Mouse (Mus musculus) c-Kit-positive CD71-negative TER-119-negative erythroid progenitor cells, embryonic 14.5 days (primary cell): Measurements from ENCODE around the gene Actr2.
"Not testable (repeated sequence)": the region's sequence is repeated elsewhere in the genome, so short reads cannot be mapped to it uniquely, and the experiment has no call there.

Source experiments
- DNase-seq: peaks from one replicate; pipeline ENCODE4 v3.0.0-alpha.2; 2013; ENCODE audit warnings: low read depth

Gene Actr2

DNA sequence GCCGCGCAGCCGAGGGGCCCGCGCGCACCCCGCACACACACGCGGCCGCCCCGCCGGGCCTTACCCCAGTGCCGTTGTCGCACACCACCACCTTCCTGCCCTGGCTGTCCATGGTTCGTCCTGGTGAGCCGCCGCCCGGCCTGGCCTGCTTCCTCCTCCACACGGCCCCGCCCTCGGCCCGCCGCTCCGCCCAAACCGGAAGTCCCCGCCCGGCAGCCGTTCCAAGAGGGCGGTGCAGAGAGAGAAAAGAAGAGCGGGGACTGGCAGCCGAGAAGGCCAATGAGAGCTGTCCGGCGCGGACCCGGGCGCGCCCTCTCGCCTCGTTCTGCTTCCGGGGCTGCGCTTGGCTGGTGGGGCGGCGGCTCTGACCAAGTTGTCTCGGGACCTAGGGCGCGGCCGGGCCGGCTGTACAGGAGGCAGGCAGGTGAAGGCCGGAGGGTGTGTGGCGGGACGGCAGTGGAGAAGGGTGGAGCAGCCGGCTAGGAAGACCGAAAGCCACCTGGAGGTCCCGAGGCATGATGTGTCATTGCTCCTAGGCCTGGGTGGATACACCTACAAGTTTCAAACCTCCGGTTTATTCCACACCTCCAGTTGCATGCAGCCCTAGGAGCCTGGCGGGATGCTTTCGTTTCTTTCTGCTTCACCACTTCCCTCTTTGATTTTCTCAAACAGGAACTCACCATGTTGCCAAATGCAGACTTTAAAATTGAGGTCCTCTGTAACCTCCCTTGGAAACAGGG, at the start of gene Actr2:
TSS of gene Actr2 (minus strand) at position 173 of the 740 bp plus-strand sequence.
- peak; percentile 90 for DNase-seq

DNA sequence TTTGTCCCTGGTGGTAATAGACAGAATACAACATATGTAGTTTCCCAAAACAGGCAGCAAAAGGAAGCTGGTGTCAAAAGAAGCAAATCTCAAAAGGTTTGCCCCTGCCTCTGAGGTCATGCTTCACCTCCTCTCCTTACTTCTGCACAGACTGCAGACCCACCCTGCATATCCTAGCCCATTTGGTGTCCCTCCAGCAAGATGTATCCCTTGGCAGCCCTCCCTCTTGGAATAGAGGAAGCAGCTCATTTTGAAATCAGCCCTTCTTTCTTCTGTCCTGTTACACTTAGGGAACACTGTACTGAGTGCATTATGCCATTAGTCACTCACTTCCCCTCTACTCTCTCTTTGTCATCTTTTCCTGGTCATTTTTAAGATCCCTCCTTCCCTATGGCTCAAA, 46.2 kb upstream of the Actr2 start:
- no peak for DNase-seq

DNA sequence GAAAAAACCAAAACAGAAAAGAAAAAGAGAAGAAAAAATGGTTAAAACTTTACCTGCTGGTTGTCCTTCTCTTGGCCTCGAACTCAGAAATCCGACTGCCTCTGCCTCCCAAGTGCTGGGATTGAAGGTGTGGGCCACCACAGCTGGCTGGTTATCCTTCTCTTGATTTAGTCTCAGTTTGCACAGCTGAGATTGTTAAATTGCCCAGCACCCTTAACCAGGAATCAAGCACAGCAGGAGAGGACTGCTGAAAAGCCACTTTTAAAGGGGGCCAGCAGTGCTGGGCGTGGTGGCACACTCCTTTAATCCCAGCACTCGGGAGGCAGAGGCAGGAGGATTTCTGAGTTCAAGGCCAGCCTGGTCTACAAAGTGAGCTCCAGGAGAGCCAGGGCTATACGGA, 40.8 kb upstream of the Actr2 start:
- not testable (repeated sequence) for DNase-seq

DNA sequence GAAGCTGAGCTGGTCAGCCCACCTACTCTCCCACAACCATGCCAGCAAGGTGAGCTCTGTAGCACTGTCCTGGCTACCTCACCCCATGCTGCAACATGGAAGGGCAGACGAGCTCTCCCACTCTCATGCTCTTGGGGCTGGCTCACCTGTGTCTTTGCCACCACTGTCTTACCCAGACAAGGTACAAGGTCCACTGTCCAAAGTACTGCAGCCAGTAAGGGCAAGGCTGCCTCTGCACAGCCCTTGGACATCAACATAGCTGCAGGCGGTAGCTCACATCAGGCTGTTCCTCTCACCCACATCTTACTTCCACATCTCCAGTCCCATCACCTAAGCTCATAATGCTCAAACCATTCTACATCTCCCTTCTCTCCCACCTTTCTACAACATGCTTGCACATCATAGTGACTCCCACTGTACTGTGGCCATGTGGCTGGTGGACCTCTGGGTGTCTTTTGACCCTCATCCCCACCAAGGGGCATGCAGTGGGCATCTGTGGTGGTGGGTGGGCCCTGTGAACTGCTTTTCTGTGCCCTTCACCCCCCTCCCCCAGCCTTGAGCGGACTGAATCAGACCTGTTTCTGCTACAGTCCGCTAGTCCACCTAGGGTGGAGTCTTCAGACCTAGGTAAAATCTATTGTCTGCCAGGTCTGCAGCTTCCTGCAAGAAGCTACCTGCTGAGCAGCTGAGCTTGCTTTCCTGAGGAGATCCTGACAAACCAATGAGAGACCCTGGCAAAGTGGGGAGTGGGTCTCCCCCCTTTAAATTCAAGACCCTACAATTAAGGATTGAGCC, 39.6 kb upstream of the Actr2 start:
- DNase-seq: no peak

DNA sequence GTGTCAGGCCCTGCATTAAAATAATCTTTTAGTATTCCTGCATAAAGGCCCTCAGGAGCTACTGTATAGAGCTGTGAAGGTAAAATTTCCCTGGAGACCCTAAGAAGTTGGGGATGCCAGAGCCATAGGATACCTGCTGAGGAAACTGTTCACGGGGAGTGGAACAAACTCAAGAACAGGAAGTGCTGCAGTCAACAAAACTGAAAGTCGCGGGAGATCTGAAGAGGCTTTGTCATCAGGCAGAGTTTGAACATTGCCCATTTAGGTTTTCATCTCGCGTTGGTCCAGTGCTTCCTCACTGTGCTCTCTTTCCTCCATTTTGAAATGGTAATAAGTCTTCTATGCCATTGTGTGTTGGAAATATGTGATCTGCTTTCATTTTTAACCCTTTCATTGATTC, 38.6 kb upstream of the Actr2 start:
- no peak for DNase-seq

DNA sequence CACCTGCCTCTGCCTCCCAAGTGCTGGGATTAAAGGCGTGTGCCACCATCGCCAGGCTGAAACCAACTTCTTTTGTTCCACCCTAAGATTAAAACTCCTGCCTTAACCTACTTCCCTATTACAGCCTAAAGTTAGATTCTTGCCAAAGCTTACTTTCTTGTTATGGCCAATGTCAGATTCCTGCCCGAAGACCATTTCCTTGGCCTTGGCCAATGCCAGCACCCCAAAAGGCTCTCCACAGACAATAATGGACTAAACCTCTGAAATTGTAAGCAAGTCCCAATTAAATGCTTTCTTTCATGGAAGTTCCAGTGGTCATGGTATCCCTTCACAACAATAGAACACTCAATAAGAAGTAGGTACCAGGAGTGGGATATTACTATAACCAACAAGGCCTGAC, 37.2 kb upstream of the Actr2 start:
- no peak for DNase-seq

DNA sequence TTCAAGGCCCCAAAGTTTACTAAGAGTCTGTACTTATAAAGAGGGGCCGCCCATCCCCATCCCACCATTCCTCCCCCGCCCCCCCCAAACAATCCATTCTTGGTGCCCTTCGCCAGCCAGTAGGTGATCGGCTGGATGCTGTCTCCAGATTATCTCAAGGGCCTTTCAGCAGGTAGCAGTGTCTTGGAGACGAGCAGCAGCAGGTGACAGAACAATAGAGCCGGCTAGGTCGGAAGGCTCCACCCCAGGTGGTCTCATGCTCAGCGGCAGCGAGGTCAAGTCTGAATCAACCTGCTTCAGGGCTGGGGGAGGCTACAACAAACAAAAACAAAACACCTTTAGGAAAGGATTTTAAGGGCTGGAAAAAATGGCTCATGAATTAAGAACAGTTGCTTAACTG, 32.7 kb upstream of the Actr2 start:
- no peak for DNase-seq

DNA sequence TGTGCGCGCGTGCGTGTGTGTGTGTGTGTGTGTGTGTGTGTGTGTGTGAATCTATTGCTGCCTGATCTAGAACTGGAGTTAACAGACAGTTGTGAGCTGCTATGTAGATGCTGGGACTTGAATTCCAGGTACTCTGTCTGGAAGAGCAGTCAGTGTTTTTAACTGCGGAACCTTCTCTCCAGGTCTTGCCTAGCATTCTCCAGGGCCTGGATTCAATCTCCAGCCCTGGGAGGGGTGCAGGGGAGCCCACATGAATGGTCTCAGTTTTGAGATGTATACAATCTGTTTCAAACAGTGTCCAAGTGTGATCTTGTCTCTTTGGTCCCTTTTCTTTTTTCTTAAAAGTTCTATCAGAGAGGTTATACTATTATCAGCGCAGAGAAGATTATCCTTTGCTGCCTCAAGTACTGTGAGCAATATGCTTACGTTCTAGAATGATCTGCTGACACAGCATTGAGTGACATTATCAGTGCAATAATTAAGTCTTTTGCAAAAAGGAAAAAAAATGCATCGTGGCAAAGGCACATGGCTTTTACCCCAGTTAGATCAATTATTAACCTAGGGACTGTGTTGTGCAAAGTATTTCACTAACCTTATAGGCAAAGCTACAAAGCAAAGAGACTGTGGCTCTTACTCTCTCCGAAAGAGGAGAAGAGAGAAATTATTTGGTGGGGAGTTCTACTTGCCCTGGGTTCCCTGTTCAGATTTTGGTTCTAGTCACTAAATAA, 32.0 kb upstream of the Actr2 start:
- DNase-seq: no peak

DNA sequence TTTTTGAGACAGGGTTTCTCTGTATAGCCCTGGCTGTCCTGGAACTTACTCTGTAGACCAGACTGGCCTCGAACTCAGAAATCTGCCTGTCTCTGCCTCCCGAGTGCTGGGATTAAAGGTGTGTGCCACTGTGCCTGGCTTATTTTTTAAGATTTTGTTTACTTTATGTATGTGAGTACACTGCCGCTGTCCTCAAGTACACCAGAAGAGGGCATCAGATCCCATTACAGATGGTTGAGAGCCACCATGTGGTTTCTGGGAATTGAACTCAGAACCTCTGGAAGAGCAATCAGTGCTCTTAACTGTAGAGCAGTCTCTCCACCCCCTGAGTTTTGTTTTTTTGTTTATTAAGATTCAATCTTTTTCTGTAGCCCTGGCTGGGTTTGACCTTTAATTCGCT, 31.0 kb upstream of the Actr2 start:
- DNase-seq: not testable (repeated sequence)

DNA sequence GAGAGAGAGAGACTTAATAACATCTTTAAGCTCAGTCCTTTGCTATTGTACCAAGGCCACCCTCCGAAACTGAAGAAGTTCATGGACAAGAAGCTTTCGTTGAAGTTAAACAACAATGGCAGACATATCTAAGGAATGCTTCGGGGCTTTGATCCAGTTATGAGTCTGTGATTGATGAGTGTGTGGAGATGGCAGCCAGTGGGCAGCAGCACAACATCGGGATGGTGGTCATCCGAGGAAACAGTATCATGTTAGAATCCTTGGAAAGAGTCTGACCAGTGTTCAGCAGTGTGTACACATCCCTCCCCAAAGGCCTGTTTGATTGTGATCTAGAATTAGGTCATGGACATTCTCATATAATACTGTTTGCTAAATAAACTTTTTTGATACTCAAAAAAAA, 29.8 kb upstream of the Actr2 start:
- peak; percentile 28 for DNase-seq

DNA sequence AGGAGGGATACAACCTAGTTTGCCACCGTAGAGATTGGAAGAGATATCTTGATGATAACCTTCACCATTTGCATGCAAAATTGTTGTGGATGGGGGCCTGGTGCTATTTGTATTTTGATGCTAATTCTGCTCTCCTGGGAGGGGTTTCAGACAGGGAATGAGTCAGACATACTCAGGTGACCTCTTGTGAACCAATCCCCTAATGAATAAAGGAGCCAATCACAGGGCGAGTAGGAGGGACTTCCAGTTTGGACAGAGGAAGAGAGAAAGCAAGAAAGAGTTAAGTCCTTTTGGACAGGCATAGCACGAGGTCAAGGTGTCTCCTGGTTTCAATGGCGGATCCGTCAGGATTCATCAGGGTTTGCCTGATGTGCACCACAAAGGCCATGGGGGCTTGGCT, 27.6 kb upstream of the Actr2 start:
- DNase-seq: no peak

DNA sequence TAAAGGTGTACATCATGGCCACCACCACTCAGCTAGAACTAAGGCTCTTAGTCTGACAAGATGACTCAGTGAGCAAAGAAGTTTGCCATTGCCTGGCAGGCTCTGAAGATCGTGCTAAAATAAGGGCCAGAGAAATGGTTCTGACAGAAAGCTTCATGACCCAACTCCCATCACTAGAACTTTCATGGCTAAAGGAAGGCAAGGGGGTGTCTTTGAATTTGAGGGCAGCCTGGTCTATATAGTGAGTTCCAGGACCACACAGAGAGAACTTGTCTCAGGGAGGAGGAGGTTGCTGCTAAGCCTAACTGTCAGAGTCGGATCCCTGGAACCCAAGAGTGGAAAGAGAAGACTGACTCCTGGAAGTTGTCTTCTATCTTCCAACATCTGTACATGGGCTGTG, 27.0 kb upstream of the Actr2 start:
- DNase-seq: no peak

DNA sequence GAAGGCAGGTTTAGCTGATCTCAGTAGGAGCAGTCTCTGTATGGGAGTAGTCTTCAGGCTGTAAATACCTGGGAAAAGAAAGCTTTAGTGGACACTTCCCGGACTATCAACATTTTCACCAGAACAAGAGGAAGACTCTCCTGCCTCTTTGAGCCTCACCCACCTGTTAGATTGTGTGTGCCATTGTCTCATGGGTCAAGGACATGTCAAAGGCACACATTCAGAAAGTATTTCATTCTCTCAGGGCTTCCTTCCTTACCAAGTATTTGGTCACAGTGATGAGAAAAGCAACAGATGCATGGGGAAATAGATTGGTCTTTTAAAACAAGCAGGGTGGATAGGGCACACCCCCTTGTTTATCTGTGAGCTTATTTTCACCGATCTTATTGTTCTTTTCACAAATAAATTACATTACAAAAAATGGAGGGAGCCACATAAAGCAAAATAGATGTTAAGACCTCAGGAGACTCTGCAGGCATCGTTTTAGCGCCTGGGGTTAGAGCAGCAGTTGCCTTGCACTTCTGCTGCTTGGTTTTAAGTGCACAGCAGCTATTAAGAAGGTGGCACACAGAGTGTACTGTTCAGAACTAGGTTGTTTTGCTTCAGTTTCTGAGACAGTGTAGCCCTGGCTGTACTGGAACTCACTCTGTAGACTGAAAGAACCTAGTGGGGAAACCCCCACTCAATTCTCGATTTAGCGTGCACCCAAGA, 25.9 kb upstream of the Actr2 start:
- DNase-seq: no peak

DNA sequence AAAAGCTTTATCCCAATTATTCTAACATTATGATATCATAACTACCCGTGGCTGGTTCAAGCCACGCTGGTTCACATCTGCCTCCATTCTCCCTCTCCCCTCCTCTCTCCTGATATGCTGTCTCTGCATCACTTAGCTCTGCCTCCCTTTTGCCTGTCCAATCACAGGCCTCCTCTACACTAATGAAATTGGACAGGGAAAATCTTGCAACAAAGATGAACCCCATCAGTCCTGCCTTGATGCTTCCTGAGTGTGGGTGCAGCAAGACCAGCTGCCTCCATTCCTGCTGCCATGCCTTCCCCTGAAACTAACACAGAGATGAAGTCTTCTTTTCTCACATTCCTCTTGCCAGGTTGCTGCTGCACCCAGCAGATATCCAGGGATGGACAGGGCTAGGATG, 25.2 kb upstream of the Actr2 start:
- DNase-seq: no peak

DNA sequence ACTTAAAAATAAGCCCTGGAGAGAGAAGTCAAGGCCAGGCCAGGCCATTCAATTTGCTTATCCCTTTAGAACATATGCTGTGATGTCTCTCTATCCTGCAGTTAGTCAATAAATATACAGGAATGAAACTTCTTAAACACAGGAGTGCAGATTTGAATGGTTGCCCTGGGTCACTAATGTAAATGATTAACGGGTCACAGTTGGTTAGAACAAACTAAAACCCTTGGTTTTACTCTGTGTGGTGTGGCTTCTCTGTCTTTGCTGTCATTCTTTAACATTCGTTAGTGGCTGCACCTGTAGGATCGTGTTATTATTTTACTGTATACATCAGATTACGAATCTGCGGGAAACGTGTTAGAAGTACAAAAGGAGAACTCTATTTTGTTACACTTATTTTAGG, 23.6 kb upstream of the Actr2 start:
- DNase-seq: no peak

DNA sequence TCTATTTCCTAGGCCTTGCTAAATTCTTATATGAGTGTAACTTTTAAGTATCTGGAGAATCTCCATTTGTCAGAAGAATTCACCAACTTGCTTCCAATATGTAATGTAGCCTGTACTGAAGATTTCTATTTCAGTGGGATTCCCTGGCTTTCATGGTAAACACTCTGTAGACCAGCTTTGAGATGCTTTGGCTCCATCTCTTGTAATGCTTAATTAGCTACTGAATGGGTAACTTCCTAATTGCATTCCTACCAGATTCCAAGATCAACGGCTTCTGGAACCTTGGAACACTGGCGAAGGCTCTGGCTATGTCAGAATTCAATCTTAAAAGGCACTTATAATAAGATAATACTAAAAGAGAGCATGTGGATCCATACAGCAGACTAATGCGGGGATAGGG, 22.2 kb upstream of the Actr2 start:
- not testable (repeated sequence) for DNase-seq

DNA sequence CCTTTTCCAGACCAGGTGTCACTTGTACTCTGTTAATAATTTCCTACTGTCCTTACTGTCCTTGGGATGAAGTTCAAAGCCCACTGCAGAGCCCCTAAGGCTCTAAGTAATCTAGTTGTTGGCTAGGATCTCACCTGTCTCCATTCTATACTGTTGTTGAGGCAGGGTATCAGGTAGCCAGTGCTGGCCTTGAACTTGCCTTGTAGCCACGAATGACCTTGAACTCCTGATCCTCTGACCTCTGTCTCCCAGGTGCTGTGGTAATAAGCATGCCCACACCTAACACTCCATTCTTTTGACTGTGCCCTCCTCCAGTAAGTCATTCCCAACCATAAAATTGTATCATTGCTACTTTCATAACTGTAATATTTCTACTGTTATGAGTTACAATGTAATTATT, 21.0 kb upstream of the Actr2 start:
- DNase-seq: no peak

DNA sequence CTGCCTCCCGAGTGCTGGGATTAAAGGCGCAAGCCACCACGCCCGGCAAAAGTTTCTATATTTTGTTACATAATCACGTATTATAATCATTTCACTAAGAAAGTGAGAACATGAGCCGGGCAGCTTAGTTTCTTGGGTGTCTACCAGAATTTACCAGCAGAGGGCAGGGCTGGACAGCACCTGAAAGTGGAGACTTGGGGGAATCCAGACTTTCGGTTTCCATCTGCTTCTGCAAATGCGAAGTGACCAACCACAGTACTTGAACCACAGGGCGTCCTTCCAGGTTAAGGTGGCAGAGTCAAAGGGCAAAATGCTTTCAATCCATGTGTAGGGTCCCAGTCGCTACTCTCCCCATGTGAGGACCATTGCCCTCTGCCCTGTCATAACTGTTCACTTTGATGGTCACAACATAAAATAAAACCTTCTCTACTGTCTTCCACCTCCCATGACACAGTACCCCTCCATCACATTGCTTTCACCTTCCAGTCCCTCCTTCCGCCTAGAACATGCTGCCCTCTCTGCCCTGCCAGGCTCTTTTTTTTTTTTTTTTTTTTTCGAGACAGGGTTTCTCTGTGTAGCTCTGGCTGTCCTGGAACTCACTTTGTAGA, 20.3 kb upstream of the Actr2 start:
- DNase-seq: peak; percentile 76

DNA sequence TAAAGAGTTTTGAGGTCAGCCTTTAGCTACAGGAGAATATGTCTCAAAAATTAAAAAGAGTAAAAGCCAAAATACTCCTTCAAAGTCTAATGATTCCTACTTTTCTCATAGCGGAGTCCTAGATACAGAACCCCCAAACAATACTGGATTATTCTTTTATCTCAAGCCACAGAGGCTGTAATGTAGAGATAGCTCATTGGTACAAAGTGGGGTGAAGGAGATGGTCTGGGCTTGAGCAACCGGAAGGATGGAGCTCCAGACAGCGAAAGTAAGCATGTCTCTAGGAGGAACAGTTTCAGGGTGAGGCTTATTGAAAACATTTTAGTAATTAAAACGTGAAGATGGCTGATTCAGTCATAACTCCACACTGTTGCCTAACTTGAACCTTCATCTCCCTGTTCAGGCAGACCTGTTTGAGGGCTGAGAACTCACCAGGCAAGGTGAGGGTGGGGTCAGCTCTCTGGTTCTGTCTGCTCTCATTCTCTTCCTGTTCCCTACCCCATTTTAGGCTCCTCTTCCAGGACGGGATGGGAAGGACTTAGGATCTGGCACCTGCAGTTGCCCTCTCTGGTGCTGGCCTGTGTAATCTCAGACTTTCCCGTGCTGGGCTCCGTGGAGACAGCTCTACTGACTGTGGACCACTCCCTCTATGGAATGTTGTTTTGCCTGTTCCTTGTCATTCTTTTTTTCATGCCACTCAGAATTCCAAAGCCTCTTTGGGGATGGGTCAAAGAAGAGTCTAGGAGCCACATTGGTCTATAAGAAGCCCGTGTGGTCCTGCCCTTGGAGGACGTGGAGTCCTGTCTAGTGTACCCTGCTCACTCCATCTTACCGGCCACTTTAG, 14.2 kb upstream of the Actr2 start:
- DNase-seq: no peak

DNA sequence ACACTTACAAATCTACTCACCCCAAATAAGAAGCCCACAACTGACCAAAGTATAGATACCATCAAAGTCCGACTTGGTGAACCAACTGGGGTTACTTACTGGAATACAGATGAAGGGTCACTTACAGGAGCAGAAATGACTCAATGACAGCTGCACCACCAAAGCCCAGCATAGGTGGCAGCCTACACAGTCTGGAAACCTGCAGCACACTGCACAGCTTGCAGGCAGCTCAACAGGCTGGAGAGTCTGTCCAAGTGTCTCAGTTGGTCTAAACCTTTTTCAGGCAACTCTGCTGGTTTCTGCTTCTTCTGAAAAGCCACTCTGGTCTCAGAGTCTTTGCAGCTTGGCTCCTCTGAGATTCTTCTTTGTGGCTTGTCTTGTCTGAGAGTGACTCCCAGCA, 12.7 kb upstream of the Actr2 start:
- DNase-seq: no peak

DNA sequence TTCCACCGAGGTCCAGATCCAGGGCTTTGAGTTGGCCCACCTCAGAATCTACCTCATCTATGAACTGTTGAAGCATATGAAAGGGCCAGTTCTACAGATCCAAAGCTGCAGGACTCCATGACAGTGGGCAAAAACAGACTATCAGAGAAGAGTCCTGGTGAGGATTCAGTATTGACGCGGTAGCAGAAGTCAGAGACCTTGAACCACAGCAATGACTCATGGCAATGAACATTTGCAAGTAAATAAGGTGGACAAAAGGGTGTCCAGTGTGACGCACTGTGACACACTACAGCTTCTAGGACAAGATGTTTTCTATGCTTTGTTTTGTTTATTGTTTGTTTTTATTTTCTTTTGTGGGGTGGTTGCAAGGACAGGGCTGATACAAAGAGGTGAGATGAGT, 4.0 kb upstream of the Actr2 start:
- no peak for DNase-seq
